Mouse (Mus musculus): ENCODE results near the gene Il7r. TPM values are rescaled to one million over a fixed set of nuclear protein-coding genes. Genes with fewer than 3 reads are reported as not detected.
"Not testable (repeated sequence)": the region's sequence is repeated elsewhere in the genome, so short reads cannot be mapped to it uniquely, and the experiment has no call there.

Il7r gene
- 0.36 and 1.0 TPM in 2 replicates for polyA plus RNA-seq (2016; fragmentation: Nextera tagmentation; extraction: Ambion mirVana)

DNA sequence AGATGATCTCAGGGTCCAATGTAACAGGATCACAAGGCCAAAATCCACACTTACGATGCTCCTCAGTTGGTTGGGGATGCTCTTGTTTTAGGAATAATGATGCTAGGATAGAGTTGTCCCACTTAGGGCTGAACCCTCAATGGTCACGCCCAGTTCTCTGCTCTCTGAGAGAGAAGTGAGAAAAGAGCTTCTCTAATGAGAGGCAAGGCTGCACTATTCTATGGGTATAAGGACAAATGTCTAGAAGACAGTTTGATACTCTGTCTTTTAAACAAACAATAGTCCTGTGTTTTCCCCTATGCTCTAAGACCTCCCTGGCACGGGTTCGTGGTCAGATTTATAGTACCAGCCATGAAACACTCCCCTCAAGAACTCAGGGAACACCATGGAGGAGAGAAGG, at the start of gene Il7r:
Gene Il7r, minus strand, starts transcription at position 101 of the 400 bp plus-strand sequence.
- Histone ChIP-seq H3K4me2 (replicated peaks) (no peak within 1 kb of the TSS), H3K9me3 (no peaks in the 10 kb centered on the region), H3K9ac (no peak within 1 kb of the TSS), H3K4me1 (no peaks in the 10 kb centered on the region), H3K27me3 (no peaks in the 10 kb centered on the region), H3K4me3 (no peak within 1 kb of the TSS), H3K27ac (no peak within 1 kb of the TSS), H3K36me3 (no peaks in the 10 kb centered on the region)
- 80% methylated on average over 4 of the region's 4 CpGs for WGBS
- ATAC-seq (ENCODE audit: insufficient number of reproducible peaks, insufficient read depth, low FRiP score, low TSS enrichment): no peak

DNA sequence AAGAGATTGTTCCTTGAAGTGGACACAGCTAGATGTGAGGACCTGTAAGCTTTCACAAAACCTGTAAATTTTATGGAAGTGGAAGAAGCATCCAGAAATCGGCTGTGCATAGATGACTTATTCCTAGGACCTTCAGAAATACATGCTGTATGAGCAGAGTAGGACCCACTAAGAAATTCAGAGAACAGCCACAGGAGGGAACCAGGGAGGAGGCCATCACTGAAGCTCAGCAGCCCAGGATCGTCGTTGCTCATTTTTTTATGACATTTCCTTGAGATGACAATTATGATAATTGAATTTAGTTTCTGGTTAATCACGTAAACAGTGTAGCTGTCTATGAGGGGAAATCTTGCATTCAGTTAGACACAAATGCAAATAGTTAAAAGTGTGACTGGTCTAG, 47.3 kb upstream of the Il7r start:
- no peaks in the 10 kb centered on the region for H3K9me3 ChIP-seq
- no peaks in the 10 kb centered on the region for H3K36me3 ChIP-seq
- H3K27me3 ChIP-seq: no peaks in the 10 kb centered on the region
- H3K9ac ChIP-seq: no peak overlapping the region
- ATAC-seq (ENCODE audit: insufficient number of reproducible peaks, insufficient read depth, low FRiP score, low TSS enrichment): no peak
- no peak overlapping the region for H3K27ac ChIP-seq
- 76% methylated on average over 4 of the region's 4 CpGs for WGBS
- no peak overlapping the region for H3K4me2 ChIP-seq (replicated peaks)
- H3K4me3 ChIP-seq: no peak overlapping the region
- no peaks in the 10 kb centered on the region for H3K4me1 ChIP-seq

DNA sequence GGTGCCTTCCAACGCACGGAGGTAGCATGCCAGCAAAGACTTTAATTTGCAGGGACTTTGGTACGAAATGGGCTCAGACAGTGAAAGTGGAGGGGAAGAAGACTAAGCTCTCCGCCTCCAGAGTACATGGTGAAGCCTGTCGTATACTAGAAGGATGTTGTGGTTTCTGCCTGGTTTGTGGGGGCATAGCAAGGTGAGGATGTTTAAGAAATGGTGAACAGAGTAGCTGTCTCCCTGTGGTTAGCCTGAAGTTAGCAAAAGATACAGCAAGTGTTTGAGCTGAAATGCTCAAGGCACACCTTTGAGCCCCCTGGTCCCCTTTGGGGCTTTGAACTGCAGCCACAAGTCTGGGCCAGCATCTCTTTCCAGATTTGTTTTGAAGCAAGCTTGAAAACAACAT, 44.8 kb upstream of the Il7r start:
- Histone ChIP-seq H3K27ac (no peak overlapping the region), H3K4me3 (no peak overlapping the region), H3K4me2 (replicated peaks) (no peak overlapping the region), H3K9ac (no peak overlapping the region), H3K9me3 (no peaks in the 10 kb centered on the region), H3K36me3 (no peaks in the 10 kb centered on the region), H3K27me3 (no peaks in the 10 kb centered on the region), H3K4me1 (no peaks in the 10 kb centered on the region)
- 88% methylated on average over 5 of the region's 5 CpGs for WGBS
- no peak for ATAC-seq (ENCODE audit: insufficient number of reproducible peaks, insufficient read depth, low FRiP score, low TSS enrichment)

DNA sequence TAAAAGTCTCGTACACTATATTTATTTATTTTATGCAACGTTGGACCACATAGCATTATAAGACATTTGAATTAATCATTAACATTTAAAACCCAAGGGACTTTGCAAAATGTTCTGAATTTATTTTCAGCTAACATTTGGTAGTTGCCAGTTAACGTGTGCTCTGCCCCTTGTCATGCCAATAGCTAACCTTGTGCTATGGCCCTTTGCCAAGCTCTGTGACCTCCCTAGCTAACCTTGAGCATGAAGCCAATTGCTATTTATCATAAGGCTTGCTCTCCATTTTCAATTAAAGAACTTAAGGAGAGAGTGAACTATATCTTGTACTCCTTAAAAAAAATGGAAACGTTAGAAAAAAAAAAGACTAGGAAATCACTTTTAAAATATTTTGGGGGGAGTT, 43.4 kb upstream of the Il7r start:
- H3K4me1 ChIP-seq: no peaks in the 10 kb centered on the region
- H3K36me3 ChIP-seq: no peaks in the 10 kb centered on the region
- H3K27me3 ChIP-seq: no peaks in the 10 kb centered on the region
- WGBS: 84% methylated on average over 4 of the region's 4 CpGs
- no peak for ATAC-seq (ENCODE audit: insufficient number of reproducible peaks, insufficient read depth, low FRiP score, low TSS enrichment)
- no peak overlapping the region for H3K9ac ChIP-seq
- H3K27ac ChIP-seq: no peak overlapping the region
- no peak overlapping the region for H3K4me2 ChIP-seq (replicated peaks)
- no peaks in the 10 kb centered on the region for H3K9me3 ChIP-seq
- H3K4me3 ChIP-seq: no peak overlapping the region

DNA sequence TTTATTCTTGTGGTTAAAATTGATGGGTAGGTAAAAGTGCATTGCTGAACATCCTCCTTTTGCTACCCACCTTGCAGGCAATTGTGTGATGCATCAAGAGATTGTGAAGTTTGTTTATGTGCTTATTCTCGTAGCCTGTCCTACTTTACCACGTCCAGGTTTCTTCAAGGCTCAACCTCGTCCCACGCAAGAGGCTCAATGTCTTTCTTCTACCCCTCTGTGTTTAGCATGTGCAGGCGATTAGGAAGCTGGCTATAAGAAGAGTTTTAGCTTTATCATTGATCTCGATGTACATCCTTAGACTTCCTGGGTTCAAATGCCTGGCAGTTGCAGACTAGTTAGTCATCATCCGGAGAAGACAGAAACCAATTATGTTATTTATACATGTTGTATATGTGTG, 42.7 kb upstream of the Il7r start:
- Histone ChIP-seq H3K27me3 (no peaks in the 10 kb centered on the region), H3K27ac (no peak overlapping the region), H3K9ac (no peak overlapping the region), H3K9me3 (no peaks in the 10 kb centered on the region), H3K36me3 (no peaks in the 10 kb centered on the region), H3K4me3 (no peak overlapping the region), H3K4me2 (replicated peaks) (no peak overlapping the region), H3K4me1 (no peaks in the 10 kb centered on the region)
- no peak for ATAC-seq (ENCODE audit: insufficient number of reproducible peaks, insufficient read depth, low FRiP score, low TSS enrichment)
- WGBS: 87% methylated on average over 7 of the region's 7 CpGs

DNA sequence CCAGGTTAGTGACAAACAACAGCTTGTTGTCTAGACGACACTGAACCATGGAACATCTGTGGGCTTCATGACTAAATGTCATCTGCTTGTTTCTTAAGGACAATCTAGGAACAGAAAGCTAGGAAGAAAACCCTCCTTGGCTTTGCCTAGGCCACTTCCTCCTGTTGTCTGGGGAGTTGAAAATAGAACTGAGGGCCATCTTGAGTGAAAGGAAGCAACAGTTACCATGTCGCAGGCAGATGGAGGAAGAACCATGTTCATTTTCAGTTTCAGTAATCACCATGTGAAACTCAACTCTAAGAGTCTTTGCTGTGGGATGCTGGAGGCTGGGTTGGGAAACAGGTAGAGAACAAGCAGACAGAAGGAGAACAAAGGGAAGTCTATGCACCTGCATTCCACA, 41.9 kb upstream of the Il7r start:
- Histone ChIP-seq H3K36me3 (no peaks in the 10 kb centered on the region), H3K9ac (no peak overlapping the region), H3K4me2 (replicated peaks) (no peak overlapping the region), H3K4me3 (no peak overlapping the region), H3K9me3 (no peaks in the 10 kb centered on the region), H3K27ac (no peak overlapping the region), H3K4me1 (no peaks in the 10 kb centered on the region), H3K27me3 (no peaks in the 10 kb centered on the region)
- ATAC-seq (ENCODE audit: insufficient number of reproducible peaks, insufficient read depth, low FRiP score, low TSS enrichment): no peak
- 81% methylated on average over 2 of the region's 2 CpGs for WGBS

DNA sequence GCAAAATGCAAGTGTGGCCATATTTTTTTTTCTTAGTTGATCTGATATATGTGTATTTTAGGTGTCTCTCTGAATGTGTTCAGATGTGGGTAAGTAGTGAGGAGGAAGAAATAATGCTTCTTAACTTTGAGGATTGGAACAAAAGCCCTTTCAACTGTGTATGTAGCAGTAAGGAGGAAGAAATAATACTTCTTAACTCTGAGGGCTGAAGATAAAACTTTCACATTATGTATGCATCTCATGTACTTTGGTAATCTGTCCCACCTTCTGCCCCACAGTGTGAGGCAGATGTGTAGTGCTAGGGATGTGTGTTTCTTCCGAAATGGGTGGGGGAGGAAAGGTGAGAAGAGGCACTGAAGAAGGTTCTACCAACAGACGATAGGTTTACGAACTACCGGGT, 37.3 kb upstream of the Il7r start:
- Histone ChIP-seq H3K27ac (no peak overlapping the region), H3K27me3 (no peaks in the 10 kb centered on the region), H3K4me2 (replicated peaks) (no peak overlapping the region), H3K4me3 (no peak overlapping the region), H3K9ac (no peak overlapping the region), H3K4me1 (no peaks in the 10 kb centered on the region), H3K9me3 (no peaks in the 10 kb centered on the region), H3K36me3 (no peaks in the 10 kb centered on the region)
- no peak for ATAC-seq (ENCODE audit: insufficient number of reproducible peaks, insufficient read depth, low FRiP score, low TSS enrichment)
- WGBS: 77% methylated on average over 4 of the region's 4 CpGs

DNA sequence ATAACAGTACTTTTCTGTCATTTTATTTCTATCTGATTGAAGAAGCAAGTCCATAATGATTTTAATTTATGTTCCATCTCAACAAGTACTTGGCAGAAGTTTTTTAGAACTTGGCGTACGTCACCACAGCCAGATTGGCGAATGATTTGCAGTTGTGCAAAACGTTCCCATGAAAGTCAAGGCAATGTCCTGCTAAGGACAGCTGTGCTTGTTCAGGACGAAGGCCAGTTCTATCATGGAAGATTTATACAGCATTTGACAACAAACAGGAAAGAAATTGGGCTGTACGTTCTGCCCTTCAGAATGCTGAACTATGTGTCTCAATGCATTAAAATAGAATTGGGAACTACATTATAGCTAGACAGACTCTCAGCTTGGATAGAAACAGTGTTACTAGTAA, 35.4 kb upstream of the Il7r start:
- Histone ChIP-seq H3K9me3 (no peaks in the 10 kb centered on the region), H3K4me2 (replicated peaks) (no peak overlapping the region), H3K4me1 (no peaks in the 10 kb centered on the region), H3K36me3 (no peaks in the 10 kb centered on the region), H3K9ac (no peak overlapping the region), H3K27me3 (no peaks in the 10 kb centered on the region), H3K4me3 (no peak overlapping the region), H3K27ac (no peak overlapping the region)
- 80% methylated on average over 6 of the region's 6 CpGs for WGBS
- ATAC-seq (ENCODE audit: insufficient number of reproducible peaks, insufficient read depth, low FRiP score, low TSS enrichment): no peak

DNA sequence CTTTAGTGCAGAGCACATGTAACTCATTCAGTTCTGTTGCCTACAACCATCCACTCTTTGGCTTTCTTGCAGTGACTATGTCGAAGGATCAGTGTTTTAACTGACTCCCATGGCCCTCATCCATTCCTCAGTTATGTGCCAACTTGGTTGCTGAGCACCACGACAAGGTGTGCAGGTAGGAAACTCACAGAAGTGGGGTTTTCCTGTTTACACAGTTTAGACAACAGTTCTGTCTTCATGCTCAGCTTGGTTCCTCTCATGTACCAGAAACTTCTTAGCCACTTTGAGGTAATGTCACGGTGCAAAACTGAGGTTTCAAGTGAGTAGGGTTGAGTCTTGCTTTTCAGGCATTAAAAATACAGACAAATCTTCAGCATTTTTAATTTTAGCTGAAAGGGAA, 34.2 kb upstream of the Il7r start:
- Histone ChIP-seq H3K27me3 (no peaks in the 10 kb centered on the region), H3K4me2 (replicated peaks) (no peak overlapping the region), H3K36me3 (no peaks in the 10 kb centered on the region), H3K4me3 (no peak overlapping the region), H3K9ac (no peak overlapping the region), H3K9me3 (no peaks in the 10 kb centered on the region), H3K27ac (no peak overlapping the region), H3K4me1 (no peaks in the 10 kb centered on the region)
- ATAC-seq (ENCODE audit: insufficient number of reproducible peaks, insufficient read depth, low FRiP score, low TSS enrichment): no peak
- WGBS: 76% methylated on average over 3 of the region's 3 CpGs

DNA sequence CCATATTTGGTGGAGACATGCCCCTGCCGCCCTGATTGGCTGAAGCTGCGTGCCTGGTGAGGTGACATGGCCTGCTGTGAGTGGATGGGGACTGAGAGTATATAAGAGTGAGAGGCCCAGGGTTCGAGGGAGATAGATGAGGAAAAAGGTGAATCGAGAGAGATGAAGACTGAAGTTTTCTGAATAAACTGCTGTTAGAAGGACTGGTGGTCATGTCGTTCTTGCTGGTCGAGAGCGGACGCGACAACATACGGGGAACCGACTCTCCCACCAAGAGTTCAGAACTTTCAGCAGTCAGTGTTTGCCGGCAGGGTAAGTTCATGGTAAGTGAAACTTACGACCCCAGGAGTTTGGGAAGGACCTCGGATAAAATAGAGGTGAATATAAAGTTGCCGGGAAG, 27.3 kb upstream of the Il7r start:
- H3K9me3 ChIP-seq; ATAC-seq (ENCODE audit: insufficient number of reproducible peaks, insufficient read depth, low FRiP score, low TSS enrichment); H3K36me3 ChIP-seq; H3K4me3 ChIP-seq; H3K27ac ChIP-seq; H3K9ac ChIP-seq; H3K4me1 ChIP-seq; H3K4me2 ChIP-seq (replicated peaks); H3K27me3 ChIP-seq: not testable (repeated sequence)
- WGBS: 89% methylated on average over 15 of the region's 15 CpGs

DNA sequence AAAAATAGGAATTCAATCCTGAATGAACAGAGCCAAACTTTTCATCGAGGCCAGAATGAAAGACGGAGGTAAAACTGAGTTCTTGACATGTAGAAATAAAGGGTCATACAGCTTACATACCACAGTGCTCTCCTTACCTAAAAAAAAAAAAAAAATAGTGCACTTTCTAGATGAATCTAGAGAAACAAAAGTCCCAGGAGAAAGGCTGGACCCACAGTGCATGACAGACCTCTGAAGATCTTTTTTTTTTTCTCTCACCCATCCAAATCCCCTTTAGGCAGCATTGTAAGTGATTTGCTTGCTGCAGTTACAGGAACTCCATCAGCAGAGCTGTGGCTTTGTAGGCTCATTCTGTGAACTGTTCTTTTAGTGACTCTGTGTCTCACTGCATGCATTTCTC, 19.0 kb upstream of the Il7r start:
- Histone ChIP-seq H3K27ac (no peak overlapping the region), H3K36me3 (no peaks in the 10 kb centered on the region), H3K4me3 (no peak overlapping the region), H3K9me3 (no peaks in the 10 kb centered on the region), H3K27me3 (no peaks in the 10 kb centered on the region), H3K9ac (no peak overlapping the region), H3K4me2 (replicated peaks) (no peak overlapping the region), H3K4me1 (no peaks in the 10 kb centered on the region)
- ATAC-seq (ENCODE audit: insufficient number of reproducible peaks, insufficient read depth, low FRiP score, low TSS enrichment): no peak
- 77% methylated on average over 2 of the region's 2 CpGs for WGBS

DNA sequence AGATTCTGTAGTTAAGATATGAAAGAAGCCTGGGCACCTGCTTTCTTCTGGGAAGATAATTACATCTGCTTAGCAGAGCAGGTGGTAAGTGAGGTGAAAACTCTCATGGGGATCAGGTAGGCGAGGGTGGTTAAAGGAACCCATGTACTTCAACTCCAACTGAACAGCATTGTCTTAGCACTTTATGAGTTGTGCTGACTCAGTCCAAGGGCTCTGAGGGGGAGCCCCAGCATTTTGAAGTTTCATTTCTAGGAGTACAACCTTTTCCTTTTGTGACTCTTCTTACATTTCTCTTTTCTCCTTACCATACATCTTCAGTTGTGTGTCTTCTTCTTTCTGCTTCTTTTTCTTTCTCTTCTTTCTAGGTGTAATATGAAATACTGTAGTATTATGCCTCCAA, 5.2 kb upstream of the Il7r start:
- 70% methylated on average over 1 of the region's 1 CpGs for WGBS
- Histone ChIP-seq H3K36me3 (no peaks in the 10 kb centered on the region), H3K27ac (no peak overlapping the region), H3K9ac (no peak overlapping the region), H3K4me2 (replicated peaks) (no peak overlapping the region), H3K4me3 (no peak overlapping the region), H3K27me3 (no peaks in the 10 kb centered on the region), H3K4me1 (no peaks in the 10 kb centered on the region), H3K9me3 (no peaks in the 10 kb centered on the region)
- no peak for ATAC-seq (ENCODE audit: insufficient number of reproducible peaks, insufficient read depth, low FRiP score, low TSS enrichment)

DNA sequence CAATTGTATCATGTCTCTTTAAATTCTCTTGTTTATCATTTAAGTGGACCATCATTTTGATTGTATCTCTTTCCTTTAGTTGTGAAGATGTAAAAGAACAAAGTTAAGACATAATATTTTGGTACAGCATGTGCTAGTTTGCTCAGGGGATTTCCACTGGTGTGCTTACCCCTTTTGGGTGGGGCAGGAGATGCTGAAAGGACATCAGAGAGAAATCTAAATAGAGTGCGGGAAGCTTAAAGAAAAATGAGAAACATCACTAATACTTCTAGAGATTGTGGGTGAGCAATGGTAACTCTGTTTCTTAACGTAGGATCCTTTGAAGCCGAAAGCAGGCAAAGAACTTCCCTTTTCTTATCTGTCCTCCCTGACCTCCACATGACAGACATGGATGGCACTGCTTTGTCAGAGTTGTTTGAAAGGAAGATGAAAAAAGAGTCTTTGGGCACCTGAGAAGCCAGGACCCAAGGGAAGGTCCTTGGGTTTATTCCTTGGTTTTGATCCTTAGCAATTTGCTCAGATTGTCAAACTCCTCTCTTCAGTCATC, 3.5 kb upstream of the Il7r start:
- Histone ChIP-seq H3K9ac (no peak overlapping the region), H3K4me2 (replicated peaks) (no peak overlapping the region), H3K27ac (no peak overlapping the region), H3K4me3 (no peak overlapping the region), H3K4me1 (no peaks in the 10 kb centered on the region), H3K36me3 (no peaks in the 10 kb centered on the region), H3K9me3 (no peaks in the 10 kb centered on the region), H3K27me3 (no peaks in the 10 kb centered on the region)
- 83% methylated on average over 3 of the region's 3 CpGs for WGBS
- ATAC-seq (ENCODE audit: insufficient number of reproducible peaks, insufficient read depth, low FRiP score, low TSS enrichment): no peak

All from embryonic facial prominence, embryonic 12.5 days (tissue).